24 mouse cellular contexts compared by ENCODE assay signal in genomic region chr15:30322543-30322942, GRCm38 (mm10).
DNase-seq lines count a peak whose midpoint lies in the region; ATAC-seq and TF ChIP-seq lines count a peak whose summit lies in the region.
"Had no signal": no experiment of that assay in that cellular context is flagged by ENCODE, and none has a peak within 500 bp of the region (broad histone marks: within the 10 kb centered on the region; RNA-seq: fewer than 3 reads in every experiment).

No protein-coding gene starts in this region.

- no peak overlapping the region for H3K27ac ChIP-seq in MEL (ENCODE audit: control insufficient read depth, low read depth, low read length)
- no peak overlapping the region for H3K27ac ChIP-seq in intestine, embryonic 16.5 days (ENCODE audit: low read length)

- TF ChIP-seq CTCF in MEL (IDR thresholded peaks at IDR 0.05 in 2 of 3, conservative IDR thresholded peaks at IDR 0.05 in 1 of 3; ENCODE audit: control insufficient read depth in 1 of 3, insufficient read depth in 1 of 3, low read depth in 2 of 3, low read length in 3 of 3, poor library complexity in 1 of 3, severe bottlenecking in 1 of 3), result no peak

- no peaks in the 10 kb centered on the region for H3K4me1 ChIP-seq in MEL (ENCODE audit: control insufficient read depth in 1 of 2, insufficient read depth in 2 of 2, low read length in 2 of 2)
- H3K4me1 ChIP-seq in intestine, embryonic 16.5 days (ENCODE audit: control insufficient read depth, insufficient read depth, low read length), result no peaks in the 10 kb centered on the region

- no peak for TF ChIP-seq RAD21 in MEL (IDR thresholded peaks at IDR 0.05; ENCODE audit: low read depth, low read length)

- no peaks in the 10 kb centered on the region for H3K27me3 ChIP-seq in MEL (ENCODE audit: control insufficient read depth in 1 of 2, insufficient read depth in 2 of 2, low read length in 2 of 2)
- no peaks in the 10 kb centered on the region for H3K27me3 ChIP-seq in intestine, embryonic 16.5 days (replicated peaks; ENCODE audit: control insufficient read depth, insufficient read depth, low read length)
- H3K27me3 ChIP-seq: CH12.LX, Patski had no signal

- no peaks in the 10 kb centered on the region for H3K9me3 ChIP-seq in MEL (replicated peaks; ENCODE audit: insufficient read depth, low read length)
- 0 out of 2 replicates have a peak, but pooled peaks cover 2% of the 10 kb centered on the region for H3K9me3 ChIP-seq in intestine, embryonic 16.5 days (ENCODE audit: control insufficient read depth, low read length)

- H3K4me2 ChIP-seq in intestine, embryonic 16.5 days (ENCODE audit: low read depth, low read length), result no peak overlapping the region

- no peak for TF ChIP-seq POLR2A in MEL (IDR thresholded peaks at IDR 0.05; ENCODE audit: control insufficient read depth in 1 of 2, insufficient read depth in 1 of 2, low read depth in 1 of 2, low read length in 2 of 2, poor library complexity in 1 of 2)

- DNase-seq in heart, adult 11 months, result peak; percentile 25
- DNase-seq in heart, postnatal 4 days, result no peak
- DNase-seq in MEL (ENCODE audit: low read depth, low spot score) (peak; percentile 47), MEL-GATA-1-ER (ENCODE audit: extremely low read depth, low read depth) (peak; percentile 64)
- DNase-seq in Muller cell, postnatal 12 days (ENCODE audit: inconsistent ontology term), result no peak
- DNase-seq: adrenal gland, adult 2 months; adrenal gland, adult 8-10 months; adrenal gland, postnatal 10 days; adrenal gland, postnatal 14 days; adrenal gland, postnatal 25 days; adrenal gland, postnatal 36 days; B cell, adult 2 months; cerebellum, adult 11 months; cerebellum, adult 11-12 months; cerebellum, adult 18-20 months; cerebellum, adult 2 months; cerebellum, adult 8-10 months; cerebellum, adult 9-10 months had no signal

- ATAC-seq in intestine, embryonic 16.5 days, result no peak
- ATAC-seq: activated CD4-positive, CD25-positive, alpha-beta regulatory T cell, adult 4 months; CD4-positive, CD25-positive, alpha-beta regulatory T cell, adult 4 months; Patski had no signal

- H3K4me3 ChIP-seq in MEL (ENCODE audit: control insufficient read depth in 1 of 2, insufficient read depth in 1 of 2, low read depth in 2 of 2, low read length in 2 of 2), result no peak overlapping the region
- no peak overlapping the region for H3K4me3 ChIP-seq in intestine, embryonic 16.5 days (ENCODE audit: low read length)

- TF ChIP-seq EP300 in MEL (IDR thresholded peaks at IDR 0.05; ENCODE audit: low read depth in 1 of 2, low read length in 2 of 2), result peak; percentile 23 to 69; a peak in 2 of 4 replicates

- H3K9ac ChIP-seq in MEL (ENCODE audit: control insufficient read depth, low read depth, low read length, poor library complexity, severe bottlenecking), result no peak overlapping the region
- H3K9ac ChIP-seq in intestine, embryonic 16.5 days (ENCODE audit: low read depth, low read length), result no peak overlapping the region

- WGBS in intestine, embryonic 16.5 days, result 36% methylated on average over 2 of the region's 2 CpGs

- no peaks in the 10 kb centered on the region for H3K79me2 ChIP-seq in MEL (ENCODE audit: control insufficient read depth, insufficient read depth, low read length, poor library complexity)

- H3K36me3 ChIP-seq in MEL (ENCODE audit: control insufficient read depth in 1 of 2, insufficient read depth in 2 of 2, low read length in 2 of 2), result no peaks in the 10 kb centered on the region
- no peaks in the 10 kb centered on the region for H3K36me3 ChIP-seq in intestine, embryonic 16.5 days (ENCODE audit: control insufficient read depth, insufficient read depth, low read length)
- H3K36me3 ChIP-seq: G1E had no signal

TF ChIP-seq in MEL, 35 proteins besides CTCF, POLR2A, EP300 and RAD21:
- TF ChIP-seq TCF12 (IDR thresholded peaks at IDR 0.05; ENCODE audit: low read depth, low read length) (peak; percentile 51), GATA1 (IDR thresholded peaks at IDR 0.05; ENCODE audit: low read depth, low read length) (peak; percentile 59), MXI1 (IDR thresholded peaks at IDR 0.05; ENCODE audit: low read depth, low read length) (no peak)
TF ChIP-seq in MEL: peak in this region for 2.

Comparison
In these comparisons a context has a peak if more than half of its experiments do, and no peak if none do; other contexts are left out.
1. DNase-seq: peak in heart, adult 11 months (single experiment), MEL (single experiment) and MEL-GATA-1-ER (single experiment); none in heart, postnatal 4 days (single experiment) and Muller cell, postnatal 12 days (single experiment).